Mouse (Mus musculus) forebrain, embryonic 13.5 days (tissue): ENCODE measurements at regions not wholly inside any gene's neighbourhood (a gene's known extent, or its start where the extent isn't known, plus 50 kb on each side); places are given as distances from the start of the nearest gene placed in this dataset.
"Not testable (repeated sequence)": the region's sequence is repeated elsewhere in the genome, so short reads cannot be mapped to it uniquely, and the experiment has no call there.

Source experiments
- ATAC-seq: fragments of 200-750 bp; cut with Nextera tagmentation; 2 replicates; pipeline ENCODE4 v1.8.0; 2017
- H3K27ac ChIP-seq: fragments of 300-500 bp; sonication (generic); 2 replicates; pipeline ENCODE4 v1.5.1; 2015; ENCODE audit warnings: inconsistent platforms, mild to moderate bottlenecking, moderate library complexity
- H3K27me3 ChIP-seq: fragments of 300-500 bp; sonication (generic); 2 replicates; pipeline ENCODE4 v1.6.1; 2015; ENCODE audit warnings: mild to moderate bottlenecking, inconsistent platforms
- H3K36me3 ChIP-seq: fragments of 300-500 bp; sonication (generic); 2 replicates; pipeline ENCODE4 v1.6.1; 2015; ENCODE audit warnings: mild to moderate bottlenecking, inconsistent platforms; ENCODE audit not compliant: poor library complexity, severe bottlenecking
- H3K4me1 ChIP-seq: fragments of 300-500 bp; sonication (generic); 2 replicates; pipeline ENCODE4 v1.6.1; 2015; ENCODE audit warnings: inconsistent platforms
- H3K4me2 ChIP-seq: fragments of 300-500 bp; sonication (generic); 2 replicates; pipeline ENCODE4 v1.6.1; 2015; ENCODE audit warnings: inconsistent platforms, mild to moderate bottlenecking, moderate library complexity
- H3K4me3 ChIP-seq: fragments of 300-500 bp; sonication (generic); 2 replicates; pipeline ENCODE4 v1.5.1; 2015; ENCODE audit warnings: mild to moderate bottlenecking, inconsistent platforms
- H3K9ac ChIP-seq: fragments of 300-500 bp; sonication (generic); 2 replicates; pipeline ENCODE4 v1.6.1; 2015; ENCODE audit warnings: mild to moderate bottlenecking, inconsistent platforms
- H3K9me3 ChIP-seq: fragments of 300-500 bp; sonication (generic); replicated peaks from 2 replicates; pipeline ENCODE4 v1.6.1; 2016; ENCODE audit warnings: inconsistent platforms
- WGBS: fragments of 180-500 bp; shearing (Covaris S2); methylation state at CpG from one replicate; pipeline ENCODE4 v1.1.7; 2015; 5-methylcytosine and 5-hydroxymethylcytosine counted together

- not testable (repeated sequence) for H3K9ac ChIP-seq, H3K36me3 ChIP-seq, H3K4me3 ChIP-seq, H3K9me3 ChIP-seq, ATAC-seq, H3K27me3 ChIP-seq, H3K27ac ChIP-seq, H3K4me2 ChIP-seq
- 100% methylated on average over 1 of the region's 1 CpGs for WGBS
- peaks cover 17% of the 10 kb centered on the region for H3K4me1 ChIP-seq
These were observed 56.9 kb downstream of the Zfp36l1 start for GRCm38 (mm10) chr12:80055894-80056293.

DNA sequence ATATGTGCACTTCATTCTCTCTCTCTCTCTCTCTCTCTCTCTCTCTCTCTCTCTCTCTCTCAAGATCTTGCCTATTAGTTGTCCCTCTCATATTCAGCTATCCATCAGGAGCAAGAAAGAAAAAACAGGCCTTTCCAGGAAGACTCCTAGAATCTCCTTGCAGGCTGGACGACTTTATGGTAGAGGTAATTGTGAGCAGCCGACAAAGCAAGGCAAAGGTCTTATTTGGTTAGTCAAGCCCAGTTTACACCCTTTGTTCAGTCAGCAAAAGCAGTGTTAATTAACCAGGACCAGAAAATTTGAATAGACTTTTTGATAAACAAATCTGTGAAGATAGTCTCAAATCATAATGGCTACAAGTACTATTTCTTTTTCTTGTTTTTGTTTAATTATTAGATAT, 57.4 kb downstream of the Zfp36l1 start:
- no peaks in the 10 kb centered on the region for H3K27me3 ChIP-seq
- ATAC-seq: no peak
- no peak overlapping the region for H3K27ac ChIP-seq
- no peaks in the 10 kb centered on the region for H3K9me3 ChIP-seq
- H3K36me3 ChIP-seq: no peaks in the 10 kb centered on the region
- 41% methylated on average over 2 of the region's 2 CpGs for WGBS
- peaks cover 12% of the 10 kb centered on the region for H3K4me1 ChIP-seq
- no peak overlapping the region for H3K4me3 ChIP-seq
- no peak overlapping the region for H3K4me2 ChIP-seq
- no peak overlapping the region for H3K9ac ChIP-seq

DNA sequence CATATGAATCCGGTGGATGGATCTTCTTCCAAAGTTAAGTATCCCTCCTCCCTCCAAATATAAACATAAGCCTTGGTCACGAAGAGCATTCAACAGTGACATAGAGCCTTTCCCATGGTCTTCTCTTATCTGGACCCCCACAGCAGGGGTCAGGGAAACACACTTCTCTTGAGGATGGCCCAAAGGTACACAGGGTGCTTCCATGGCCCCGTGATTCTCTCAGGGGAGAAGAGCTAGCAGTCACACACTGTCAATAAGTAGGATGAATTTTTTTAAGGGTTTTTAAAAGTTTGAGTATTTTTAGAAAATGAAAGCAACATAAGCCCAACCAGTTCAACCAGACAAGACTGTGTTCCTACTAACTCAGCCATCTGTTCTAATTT, 58.2 kb downstream of the Zfp36l1 start:
- 92% methylated on average over 3 of the region's 3 CpGs for WGBS
- no peaks in the 10 kb centered on the region for H3K27me3 ChIP-seq
- no peak for ATAC-seq

GRCm38 (mm10) chr12:80053902-80054654, 58.7 kb downstream of the Zfp36l1 start:
- Histone ChIP-seq H3K9ac (no peak overlapping the region), H3K9me3 (no peaks in the 10 kb centered on the region), H3K36me3 (no peaks in the 10 kb centered on the region), H3K4me3 (no peak overlapping the region), H3K27ac (no peak overlapping the region), H3K4me1 (peaks cover 4% of the 10 kb centered on the region; the same call in 1 of the 2 replicates), H3K27me3 (no peaks in the 10 kb centered on the region), H3K4me2 (no peak overlapping the region)
- WGBS: 87% methylated on average over 9 of the region's 9 CpGs
- ATAC-seq: no peak

More for the DNA sequence above, 58.2 kb downstream of the Zfp36l1 start:
- H3K9ac ChIP-seq: no peak overlapping the region
- H3K4me1 ChIP-seq: peaks cover 5% of the 10 kb centered on the region
- H3K4me3 ChIP-seq: no peak overlapping the region
- no peak overlapping the region for H3K27ac ChIP-seq
- H3K36me3 ChIP-seq: no peaks in the 10 kb centered on the region
- H3K4me2 ChIP-seq: no peak overlapping the region
- no peaks in the 10 kb centered on the region for H3K9me3 ChIP-seq

DNA sequence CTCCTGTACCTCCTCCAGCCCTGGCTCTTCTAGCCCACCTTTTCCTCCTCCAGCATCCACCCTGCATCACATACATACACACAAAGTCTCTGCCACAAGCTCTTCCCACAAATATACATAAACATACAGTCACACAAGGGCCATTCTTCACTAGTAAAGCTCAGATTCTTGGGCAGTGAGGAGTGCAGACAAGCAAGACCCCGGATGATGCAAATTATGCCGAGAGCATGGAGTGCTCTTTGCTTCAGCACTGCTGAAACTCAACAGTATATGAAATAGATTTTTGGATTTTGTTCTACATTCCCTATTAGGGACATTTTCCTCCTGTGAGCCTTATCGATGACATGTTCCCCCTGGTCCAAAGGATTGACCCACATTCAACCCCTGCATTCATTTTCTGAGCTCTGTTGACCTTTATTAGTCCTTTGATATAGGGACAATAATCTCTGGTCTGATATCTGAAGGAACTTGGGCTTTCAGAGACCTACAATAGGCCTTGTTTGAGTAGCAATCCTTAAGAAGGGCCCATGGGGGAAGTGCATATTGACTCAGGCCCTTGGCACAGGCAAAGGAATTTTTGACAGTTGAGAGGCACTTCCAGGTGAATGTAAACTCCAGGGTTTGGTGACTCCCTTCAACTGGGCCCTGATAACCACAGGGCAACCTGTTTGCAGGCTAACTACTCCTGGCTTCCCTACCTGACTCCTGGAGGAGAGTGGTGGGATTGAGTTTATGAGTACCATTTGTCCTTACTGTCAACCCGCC, 64.4 kb downstream of the Zfp36l1 start:
- Histone ChIP-seq H3K9me3 (no peaks in the 10 kb centered on the region), H3K27ac (no peak overlapping the region), H3K4me2 (no peak overlapping the region), H3K4me3 (no peak overlapping the region), H3K4me1 (no peaks in the 10 kb centered on the region), H3K9ac (no peak overlapping the region), H3K36me3 (no peaks in the 10 kb centered on the region), H3K27me3 (no peaks in the 10 kb centered on the region)
- no peak for ATAC-seq
- WGBS: 88% methylated on average over 4 of the region's 4 CpGs

DNA sequence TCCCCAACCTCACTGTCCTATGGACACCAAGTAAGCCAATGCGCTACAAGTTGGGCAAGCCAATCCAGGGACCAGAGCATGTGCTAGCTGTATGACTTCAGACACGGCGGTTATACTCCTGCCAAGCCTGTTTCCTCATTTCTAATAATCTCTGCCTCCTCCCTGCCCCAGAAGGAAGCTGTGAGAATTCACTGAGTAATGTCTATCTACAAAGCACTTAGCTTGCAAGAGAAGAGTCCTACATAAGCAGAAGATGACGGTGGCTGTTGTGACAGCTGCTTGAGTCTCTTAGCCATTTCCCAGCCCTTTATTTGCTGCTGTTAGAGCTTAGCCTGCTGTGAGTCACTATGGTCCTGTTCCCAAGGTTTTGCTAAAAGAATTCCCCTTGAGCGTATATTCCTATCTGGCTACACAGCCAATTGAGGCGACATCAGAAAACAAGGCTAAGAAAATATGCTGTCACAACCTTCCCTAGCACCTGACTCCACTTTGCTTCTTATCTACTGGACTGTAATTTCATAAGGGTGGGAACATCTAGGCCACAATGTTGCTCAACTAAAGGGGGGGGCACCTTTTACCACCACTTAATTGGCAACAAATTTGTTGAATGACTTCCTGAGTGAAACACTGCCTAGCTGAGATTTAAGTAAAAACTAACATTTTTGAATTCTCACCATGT, 66.0 kb downstream of the Zfp36l1 start:
- no peak overlapping the region for H3K9ac ChIP-seq
- no peak overlapping the region for H3K4me3 ChIP-seq
- WGBS: 66% methylated on average over 6 of the region's 6 CpGs
- no peak overlapping the region for H3K4me2 ChIP-seq
- H3K27ac ChIP-seq: no peak overlapping the region
- ATAC-seq: no peak
- no peaks in the 10 kb centered on the region for H3K27me3 ChIP-seq
- H3K9me3 ChIP-seq: no peaks in the 10 kb centered on the region
- no peaks in the 10 kb centered on the region for H3K4me1 ChIP-seq
- no peaks in the 10 kb centered on the region for H3K36me3 ChIP-seq

DNA sequence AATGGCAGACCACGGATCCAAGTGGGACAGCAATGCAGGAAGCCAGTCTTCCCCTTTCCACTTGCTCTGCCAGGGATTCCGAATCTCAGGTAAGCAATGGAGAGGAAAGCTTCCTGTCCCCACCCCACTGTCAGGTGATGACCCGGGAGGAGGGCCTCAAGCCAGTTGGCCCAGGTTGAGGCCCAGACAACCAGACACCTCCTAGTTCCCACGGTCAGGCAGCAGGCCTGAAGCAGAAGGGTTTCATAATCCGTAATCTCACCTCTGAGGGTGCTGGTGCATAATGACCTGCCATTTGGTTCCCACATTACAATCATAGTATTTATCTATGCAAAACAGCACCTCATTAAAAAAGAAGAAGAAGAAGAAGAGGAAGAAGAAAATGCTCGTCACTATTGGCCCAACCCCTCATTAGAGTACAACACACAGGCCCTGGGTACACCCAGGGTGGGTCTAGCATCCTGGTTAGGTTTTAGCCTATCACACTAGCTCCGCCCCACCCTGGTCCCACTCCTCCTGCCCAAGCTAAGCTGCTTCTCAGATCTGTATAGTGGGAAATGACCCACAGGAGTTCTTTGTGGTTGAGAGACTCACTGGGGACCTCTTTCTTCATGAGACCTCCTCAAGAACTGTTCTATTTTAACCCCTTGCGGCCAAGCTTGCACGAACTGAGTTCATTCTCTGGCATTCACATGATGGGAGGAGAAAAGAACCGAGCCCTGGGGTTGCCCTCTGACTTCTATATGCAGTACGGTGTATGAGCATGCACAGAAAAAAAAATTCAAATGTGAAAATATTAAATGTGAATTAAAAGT, 71.1 kb downstream of the Zfp36l1 start:
- Histone ChIP-seq H3K9me3 (no peaks in the 10 kb centered on the region), H3K4me1 (no peaks in the 10 kb centered on the region), H3K27me3 (no peaks in the 10 kb centered on the region), H3K36me3 (no peaks in the 10 kb centered on the region), H3K27ac (no peak overlapping the region), H3K4me3 (no peak overlapping the region), H3K9ac (no peak overlapping the region), H3K4me2 (no peak overlapping the region)
- no peak for ATAC-seq
- 83% methylated on average over 11 of the region's 11 CpGs for WGBS

DNA sequence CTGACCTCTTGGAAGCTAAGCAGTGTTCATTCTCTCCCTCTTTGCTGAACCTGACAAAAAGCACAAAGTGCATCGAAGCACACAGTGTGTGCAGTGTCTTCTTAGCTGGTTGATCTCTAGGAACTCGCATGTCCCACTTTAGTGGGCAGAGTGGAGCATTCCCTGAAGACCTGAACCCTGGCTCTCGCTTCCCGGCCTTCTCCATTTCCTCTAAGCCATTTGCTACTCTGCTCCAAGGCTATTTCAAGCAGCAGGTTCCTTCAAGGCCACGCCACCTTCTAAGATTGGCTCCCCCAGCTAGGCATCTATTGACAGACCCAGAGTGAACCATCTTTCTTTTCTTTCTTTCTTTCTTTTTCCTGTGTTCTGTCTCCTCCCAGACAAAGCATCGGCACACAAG, 71.8 kb downstream of the Zfp36l1 start:
- H3K4me1 ChIP-seq: no peaks in the 10 kb centered on the region
- no peak for ATAC-seq

GRCm38 (mm10) chr12:80040233-80040632, 72.6 kb downstream of the Zfp36l1 start:
- no peaks in the 10 kb centered on the region for H3K27me3 ChIP-seq
- no peak overlapping the region for H3K4me3 ChIP-seq
- H3K9ac ChIP-seq: no peak overlapping the region
- H3K4me1 ChIP-seq: no peaks in the 10 kb centered on the region
- 86% methylated on average over 9 of the region's 9 CpGs for WGBS
- H3K4me2 ChIP-seq: no peak overlapping the region
- H3K9me3 ChIP-seq: no peaks in the 10 kb centered on the region
- ATAC-seq: no peak
- H3K27ac ChIP-seq: no peak overlapping the region
- H3K36me3 ChIP-seq: no peaks in the 10 kb centered on the region

More for the DNA sequence above, 71.8 kb downstream of the Zfp36l1 start:
- Histone ChIP-seq H3K36me3 (no peaks in the 10 kb centered on the region), H3K9me3 (no peaks in the 10 kb centered on the region), H3K4me2 (no peak overlapping the region), H3K9ac (no peak overlapping the region), H3K27me3 (no peaks in the 10 kb centered on the region), H3K27ac (no peak overlapping the region), H3K4me3 (no peak overlapping the region)
- WGBS: 88% methylated on average over 6 of the region's 6 CpGs

- Histone ChIP-seq H3K9ac (no peak overlapping the region), H3K27me3 (no peaks in the 10 kb centered on the region), H3K4me3 (no peak overlapping the region), H3K27ac (no peak overlapping the region), H3K4me1 (peaks cover 3% of the 10 kb centered on the region; the same call in 1 of the 2 replicates), H3K36me3 (no peaks in the 10 kb centered on the region), H3K4me2 (no peak overlapping the region), H3K9me3 (no peaks in the 10 kb centered on the region)
- 75% methylated on average over 1 of the region's 1 CpGs for WGBS
- no peak for ATAC-seq
These were observed 73.7 kb downstream of the Zfp36l1 start for GRCm38 (mm10) chr12:80039150-80039549.

GRCm38 (mm10) chr12:80035500-80036271, 77.1 kb downstream of the Zfp36l1 start:
- H3K27ac ChIP-seq: no peak overlapping the region
- no peak overlapping the region for H3K9ac ChIP-seq
- no peak overlapping the region for H3K4me2 ChIP-seq
- WGBS: 85% methylated on average over 6 of the region's 6 CpGs
- no peaks in the 10 kb centered on the region for H3K9me3 ChIP-seq
- no peaks in the 10 kb centered on the region for H3K36me3 ChIP-seq
- H3K27me3 ChIP-seq: no peaks in the 10 kb centered on the region
- no peak for ATAC-seq
- H3K4me3 ChIP-seq: no peak overlapping the region
- peaks cover 3% of the 10 kb centered on the region; the same call in 1 of the 2 replicates for H3K4me1 ChIP-seq
